Mouse (Mus musculus) limb, embryonic 14.5 days (tissue): ENCODE results near the gene Gm3460. TPM values are rescaled to one million over a fixed set of nuclear protein-coding genes. Genes with fewer than 3 reads are reported as not detected.
A peak's percentile ranks its signal among the peaks of the same experiment; 100 is the strongest.
"Not testable (repeated sequence)": the region's sequence is repeated elsewhere in the genome, so short reads cannot be mapped to it uniquely, and the experiment has no call there.

Experiments used
- ATAC-seq: fragments of 200-750 bp; cut with Nextera tagmentation; 2 replicates; pipeline ENCODE4 v1.8.0; 2017; ENCODE audit warnings: low read depth, moderate number of reproducible peaks, moderate TSS enrichment; ENCODE audit not compliant: low FRiP score
- DNase-seq: peaks from one replicate; pipeline ENCODE4 v3.0.0-alpha.2; 2015; ENCODE audit warnings: low spot score
- H3K27ac ChIP-seq: fragments of 300-500 bp; sonication (generic); replicated peaks from 2 replicates; pipeline ENCODE4 v1.5.1; 2014; ENCODE audit warnings: low read depth, mild to moderate bottlenecking, low read length, moderate library complexity, mixed read lengths
- H3K27me3 ChIP-seq: fragments of 300-500 bp; sonication (generic); 2 replicates; pipeline ENCODE4 v1.6.1; 2014; ENCODE audit warnings: low read length, mixed read lengths; ENCODE audit not compliant: control insufficient read depth, insufficient read depth
- H3K36me3 ChIP-seq: fragments of 300-500 bp; sonication (generic); 2 replicates; pipeline ENCODE4 v1.6.1; 2014; ENCODE audit warnings: mild to moderate bottlenecking, low read length, moderate library complexity, mixed read lengths; ENCODE audit not compliant: control insufficient read depth, insufficient read depth
- H3K4me1 ChIP-seq: fragments of 300-500 bp; sonication (generic); 2 replicates; pipeline ENCODE4 v1.6.1; 2014; ENCODE audit warnings: antibody characterized with exemption, low read length, mixed read lengths; ENCODE audit not compliant: control insufficient read depth, insufficient read depth
- H3K4me2 ChIP-seq: fragments of 300-500 bp; sonication (generic); replicated peaks from 2 replicates; pipeline ENCODE4 v1.6.1; 2014; ENCODE audit warnings: low read depth, mild to moderate bottlenecking, low read length, moderate library complexity; ENCODE audit not compliant: severe bottlenecking
- H3K4me3 ChIP-seq: fragments of 300-500 bp; sonication (generic); replicated peaks from 2 replicates; pipeline ENCODE4 v1.5.1; 2014; ENCODE audit warnings: low read length
- H3K9ac ChIP-seq: fragments of 300-500 bp; sonication (generic); 2 replicates; pipeline ENCODE4 v1.6.1; 2014; ENCODE audit warnings: mild to moderate bottlenecking, low read depth, low read length, moderate library complexity; ENCODE audit not compliant: severe bottlenecking
- H3K9me3 ChIP-seq: fragments of 300-500 bp; sonication (generic); 2 replicates; pipeline ENCODE4 v1.6.1; 2016; ENCODE audit warnings: low read length; ENCODE audit not compliant: control insufficient read depth
- WGBS: fragments of 180-500 bp; shearing (Covaris S2); extraction: QIAGEN DNeasy Blood & Tissue Kit; methylation state at CpG from one replicate; pipeline ENCODE4 v1.1.7; 2014; 5-methylcytosine and 5-hydroxymethylcytosine counted together
- polyA plus RNA-seq, 2 experiments: library from polyadenylated mRNA; depleted of rRNA in 1 of 2; stranded (reverse) in 1 of 2; unstranded in 1 of 2; fragments of >200 nt; fragmentation: Nextera tagmentation in 1 of 2; extraction: Ambion mirVana in 1 of 2; gene quantifications; 2 replicates each; pipeline versions ENCODE4 v1.2.1 to v1.2.3; 2012 to 2014

Gene Gm3460
- not detected in 2 replicates for polyA plus RNA-seq (2012; rRNA removed)
- polyA plus RNA-seq (2014; fragmentation: Nextera tagmentation; extraction: Ambion mirVana), result not detected in 2 replicates

DNA sequence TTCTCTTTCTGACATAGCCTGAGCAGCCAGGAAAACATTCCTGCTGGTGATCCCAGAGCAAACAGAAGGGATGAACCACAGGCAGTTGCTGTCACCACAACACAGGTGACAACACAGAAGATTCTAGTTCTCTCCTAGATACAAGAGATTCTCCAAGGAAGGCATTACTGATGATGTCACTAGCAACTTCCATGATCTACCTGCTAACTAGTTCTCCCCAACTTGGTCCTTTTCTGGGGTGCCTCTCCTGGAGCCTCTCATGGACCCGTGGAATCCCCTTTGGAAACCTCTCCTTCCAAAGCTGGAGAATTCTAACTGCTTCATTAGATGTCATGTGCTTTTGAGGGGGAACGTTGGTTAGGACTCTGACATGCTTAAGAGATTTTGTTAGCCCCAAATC lies at the start of gene Gm3460:
Gene Gm3460, minus strand, starts transcription at position 101 of the 400 bp plus-strand sequence.
- not testable (repeated sequence) for H3K9ac ChIP-seq, H3K27ac ChIP-seq, H3K4me1 ChIP-seq, H3K4me2 ChIP-seq, H3K4me3 ChIP-seq, H3K36me3 ChIP-seq, H3K9me3 ChIP-seq, DNase-seq, H3K27me3 ChIP-seq, ATAC-seq
- WGBS, result 60% methylated on average over 1 of the region's 2 CpGs

DNA sequence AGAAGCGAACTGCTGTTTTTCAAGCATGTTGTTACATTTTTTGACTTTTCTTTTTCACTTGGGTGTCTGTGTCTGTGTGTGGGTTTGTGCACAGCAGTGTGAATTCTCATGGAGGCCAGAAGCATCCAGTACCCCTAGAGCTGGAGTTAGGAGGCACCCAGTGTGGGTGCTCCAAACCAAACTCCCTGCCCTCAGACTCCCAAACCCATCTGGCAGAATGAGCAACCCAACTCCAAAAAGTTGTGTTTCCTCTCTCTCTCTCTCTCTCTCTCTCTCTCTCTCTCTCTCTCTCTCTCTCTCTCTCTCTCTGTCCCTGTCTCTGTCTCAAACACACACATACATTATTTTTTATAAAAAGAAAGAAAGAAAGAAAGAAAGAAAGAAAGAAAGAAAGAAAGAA lies 15.8 kb downstream of the Gm3460 start:
- not testable (repeated sequence) for H3K27ac ChIP-seq, H3K4me2 ChIP-seq, H3K4me1 ChIP-seq, H3K27me3 ChIP-seq, ATAC-seq, H3K4me3 ChIP-seq, H3K9ac ChIP-seq, DNase-seq, H3K36me3 ChIP-seq, H3K9me3 ChIP-seq
- no CpG with 5 or more reads among the region's 1 CpGs for WGBS

DNA sequence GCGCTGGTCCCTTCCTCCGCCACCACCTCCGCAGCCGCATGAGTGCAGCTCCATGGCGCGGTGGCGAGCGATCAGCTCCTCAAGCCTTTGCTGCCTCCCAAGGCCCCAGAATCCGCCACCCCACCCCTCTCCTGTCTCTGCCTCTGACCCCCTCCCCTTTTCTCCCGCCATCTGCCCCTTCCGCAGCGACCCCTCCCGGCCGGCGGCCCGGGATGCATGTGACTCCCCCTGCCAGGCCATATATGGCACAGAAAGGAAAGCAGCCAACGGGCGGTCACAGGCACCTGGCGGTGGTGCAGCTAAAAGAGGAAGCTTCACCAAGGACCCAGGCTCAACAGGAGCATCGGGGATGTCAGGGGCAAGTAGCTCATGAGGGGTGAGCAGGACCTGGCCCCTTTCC lies 17.2 kb downstream of the Gm3460 start:
- H3K27ac ChIP-seq, H3K27me3 ChIP-seq, H3K9me3 ChIP-seq, ATAC-seq, H3K4me1 ChIP-seq, H3K36me3 ChIP-seq: not testable (repeated sequence)
- peak overlapping the region; percentile 31 for H3K4me3 ChIP-seq
- 2% methylated on average over 7 of the region's 20 CpGs for WGBS
- H3K9ac ChIP-seq, result peak overlapping the region; percentile 48; the same call in 1 of the 2 replicates
- DNase-seq, result peak; percentile 2
- H3K4me2 ChIP-seq, result peak overlapping the region; percentile 49

DNA sequence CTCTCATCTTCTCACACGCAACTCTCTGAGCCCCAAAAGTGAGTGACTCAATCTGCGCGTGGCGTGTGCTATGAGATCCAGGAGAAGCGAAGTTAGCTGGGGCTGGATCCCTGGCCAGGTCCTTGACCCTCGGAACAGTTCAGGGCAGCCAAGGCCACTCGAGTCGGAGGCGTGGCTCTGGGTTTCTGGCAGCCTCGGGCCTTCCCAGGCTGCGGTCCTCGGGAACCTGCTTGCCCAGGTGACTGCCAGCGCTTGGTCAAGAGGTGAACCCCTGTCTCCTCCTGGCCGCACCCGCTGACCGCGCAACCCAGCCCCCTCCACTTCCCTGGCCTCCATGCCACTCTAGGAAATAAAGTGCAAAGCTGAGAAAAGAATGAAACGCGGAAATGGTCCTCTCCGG lies 17.7 kb downstream of the Gm3460 start:
- not testable (repeated sequence) for H3K4me1 ChIP-seq, H3K27ac ChIP-seq, DNase-seq, ATAC-seq, H3K9me3 ChIP-seq, H3K27me3 ChIP-seq, H3K36me3 ChIP-seq
- peak overlapping the region; percentile 48; the same call in 1 of the 2 replicates for H3K9ac ChIP-seq
- H3K4me3 ChIP-seq, result peak overlapping the region; percentile 31
- peak overlapping the region; percentile 49 for H3K4me2 ChIP-seq
- WGBS, result 11% methylated on average over 13 of the region's 20 CpGs

DNA sequence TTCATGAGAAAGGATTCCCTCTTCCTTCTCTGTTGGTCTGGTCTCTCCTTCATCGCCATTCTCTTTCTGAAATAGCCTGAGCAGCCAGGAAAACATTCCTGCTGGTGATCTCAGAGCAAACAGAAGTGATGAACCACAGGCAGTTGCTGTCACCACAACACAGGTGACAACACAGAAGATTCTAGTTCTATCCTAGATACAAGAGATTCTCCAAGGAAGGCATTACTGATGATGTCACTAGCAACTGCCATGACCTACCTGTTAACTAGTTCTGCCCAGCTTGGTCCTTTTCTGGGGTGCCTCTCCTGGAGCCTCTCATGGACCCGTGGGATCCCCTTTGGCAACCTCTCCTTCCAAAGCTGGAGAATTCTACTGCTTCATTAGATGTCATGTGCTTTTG lies 31.7 kb downstream of the Gm3460 start, which contains the start of gene Gm3629:
Gene Gm3629, minus strand, starts transcription at position 101 of the 400 bp plus-strand sequence.
- H3K9ac ChIP-seq, DNase-seq, H3K27me3 ChIP-seq, H3K36me3 ChIP-seq, H3K4me1 ChIP-seq, H3K4me2 ChIP-seq, H3K9me3 ChIP-seq, H3K27ac ChIP-seq, H3K4me3 ChIP-seq, ATAC-seq: not testable (repeated sequence)
- 22% methylated on average over 1 of the region's 2 CpGs for WGBS

Other genes starting within 250 kb of the Gm3460 start
- gene Gm16440, start 232.1 kb downstream of the Gm3460 start, polyA plus RNA-seq (2012; rRNA removed), result not detected in 2 replicates
- gene Gm16440, start 232.1 kb downstream of the Gm3460 start, polyA plus RNA-seq (2014; fragmentation: Nextera tagmentation; extraction: Ambion mirVana), result not detected in 2 replicates
- gene Gm3591, start 209.9 kb downstream of the Gm3460 start, polyA plus RNA-seq (2012; rRNA removed), result 1.4 and 1.6 TPM in 2 replicates
- gene Gm3591, start 209.9 kb downstream of the Gm3460 start, polyA plus RNA-seq (2014; fragmentation: Nextera tagmentation; extraction: Ambion mirVana), result 0.80 and 0.99 TPM in 2 replicates
- not detected in 2 replicates for gene Gm3594, start 177.8 kb downstream of the Gm3460 start, polyA plus RNA-seq (2012; rRNA removed)
- gene Gm3594, start 177.8 kb downstream of the Gm3460 start, polyA plus RNA-seq (2014; fragmentation: Nextera tagmentation; extraction: Ambion mirVana), result not detected in 2 replicates
- not detected in 2 replicates for gene Gm8356, start 85.1 kb downstream of the Gm3460 start, polyA plus RNA-seq (2012; rRNA removed)
- gene Gm8356, start 85.1 kb downstream of the Gm3460 start, polyA plus RNA-seq (2014; fragmentation: Nextera tagmentation; extraction: Ambion mirVana), result not detected in 2 replicates
- 0.15 and 0.44 TPM in 2 replicates for gene Gm3629, start 31.8 kb downstream of the Gm3460 start, polyA plus RNA-seq (2012; rRNA removed)
- gene Gm3629, start 31.8 kb downstream of the Gm3460 start, polyA plus RNA-seq (2014; fragmentation: Nextera tagmentation; extraction: Ambion mirVana), result 0.32 TPM in 1 of 2 replicates, not detected in the other
- not detected in 2 replicates for gene Gm10251, start 61.8 kb upstream of the Gm3460 start, polyA plus RNA-seq (2012; rRNA removed)
- gene Gm10251, start 61.8 kb upstream of the Gm3460 start, polyA plus RNA-seq (2014; fragmentation: Nextera tagmentation; extraction: Ambion mirVana), result not detected in 2 replicates
- gene Gm8050, start 97.8 kb upstream of the Gm3460 start, polyA plus RNA-seq (2012; rRNA removed), result 0.06 TPM in 1 of 2 replicates, not detected in the other
- not detected in 2 replicates for gene Gm8050, start 97.8 kb upstream of the Gm3460 start, polyA plus RNA-seq (2014; fragmentation: Nextera tagmentation; extraction: Ambion mirVana)
- gene Gm3636, start 119.9 kb upstream of the Gm3460 start, polyA plus RNA-seq (2012; rRNA removed), result 11.1 and 13.4 TPM in 2 replicates
- 4.3 and 4.6 TPM in 2 replicates for gene Gm3636, start 119.9 kb upstream of the Gm3460 start, polyA plus RNA-seq (2014; fragmentation: Nextera tagmentation; extraction: Ambion mirVana)
- not detected in 2 replicates for gene Gm8362, start 152.0 kb upstream of the Gm3460 start, polyA plus RNA-seq (2012; rRNA removed)
- gene Gm8362, start 152.0 kb upstream of the Gm3460 start, polyA plus RNA-seq (2014; fragmentation: Nextera tagmentation; extraction: Ambion mirVana), result not detected in 2 replicates
- not detected in 2 replicates for gene Gm3642, start 217.9 kb upstream of the Gm3460 start, polyA plus RNA-seq (2012; rRNA removed)
- gene Gm3642, start 217.9 kb upstream of the Gm3460 start, polyA plus RNA-seq (2014; fragmentation: Nextera tagmentation; extraction: Ambion mirVana), result not detected in 2 replicates